Mouse (Mus musculus): Measurements from ENCODE around the gene 1700066M21Rik. TPM values are rescaled to one million over a fixed set of nuclear protein-coding genes. Genes with fewer than 3 reads are reported as not detected.

The 1700066M21Rik gene
- polyA plus RNA-seq, 1 experiment from 2014 or later, result 17.6 TPM

DNA sequence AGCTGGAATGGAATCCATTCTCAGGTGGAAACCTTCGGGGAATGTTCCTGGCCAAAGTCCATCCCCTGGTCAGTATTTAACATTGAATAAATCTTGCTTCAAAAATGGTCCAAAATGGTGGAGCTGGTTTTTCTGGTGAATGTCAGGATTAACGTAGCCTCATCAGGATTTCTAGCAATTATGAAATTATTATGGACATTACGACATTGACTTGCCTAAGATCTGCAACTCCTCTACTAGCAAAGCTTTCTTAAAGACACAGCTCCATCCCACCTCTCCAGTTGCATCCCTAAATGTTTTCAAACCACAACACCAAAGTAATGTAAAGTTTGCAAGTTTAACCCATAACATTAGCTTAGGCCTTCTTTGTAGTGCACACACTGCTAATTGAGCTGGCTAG lies 10.0 kb upstream of the 1700066M21Rik start:
- Histone ChIP-seq H3K27me3 (no peaks in the 10 kb centered on the region), H3K36me3 (no peaks in the 10 kb centered on the region), H3K4me2 (no peak overlapping the region), H3K9me3 (no peaks in the 10 kb centered on the region), H3K27ac (no peak overlapping the region), H3K9ac (no peak overlapping the region), H3K4me3 (no peak overlapping the region), H3K4me1 (replicated peaks) (no peaks in the 10 kb centered on the region)
- no peak for ATAC-seq (ENCODE audit: low FRiP score)
- 94% methylated on average over 3 of the region's 3 CpGs for WGBS

GRCm38 (mm10) chr1:57369111-57369510 lies 8.3 kb upstream of the 1700066M21Rik start:
- no peak overlapping the region for H3K4me3 ChIP-seq
- no peak overlapping the region for H3K9ac ChIP-seq
- no peaks in the 10 kb centered on the region for H3K4me1 ChIP-seq (replicated peaks)
- no peaks in the 10 kb centered on the region for H3K27me3 ChIP-seq
- H3K9me3 ChIP-seq, result no peaks in the 10 kb centered on the region
- H3K27ac ChIP-seq, result no peak overlapping the region
- H3K36me3 ChIP-seq, result no peaks in the 10 kb centered on the region
- no peak for ATAC-seq (ENCODE audit: low FRiP score)
- H3K4me2 ChIP-seq, result no peak overlapping the region
- 88% methylated on average over 4 of the region's 4 CpGs for WGBS

- Histone ChIP-seq H3K4me3 (no peak overlapping the region), H3K4me2 (no peak overlapping the region), H3K4me1 (replicated peaks) (no peaks in the 10 kb centered on the region), H3K27me3 (no peaks in the 10 kb centered on the region), H3K27ac (no peak overlapping the region), H3K9me3 (no peaks in the 10 kb centered on the region), H3K36me3 (no peaks in the 10 kb centered on the region), H3K9ac (no peak overlapping the region)
- no peak for ATAC-seq (ENCODE audit: low FRiP score)
- 78% methylated on average over 4 of the region's 4 CpGs for WGBS
Observed at GRCm38 (mm10) chr1:57370451-57370850, 7.0 kb upstream of the 1700066M21Rik start.

GRCm38 (mm10) chr1:57375276-57375675 lies 2.1 kb upstream of the 1700066M21Rik start:
- Histone ChIP-seq H3K27me3 (no peaks in the 10 kb centered on the region), H3K4me1 (replicated peaks) (peaks cover 19% of the 10 kb centered on the region), H3K4me3 (no peak overlapping the region), H3K36me3 (no peaks in the 10 kb centered on the region), H3K9ac (no peak overlapping the region), H3K4me2 (no peak overlapping the region), H3K9me3 (no peaks in the 10 kb centered on the region), H3K27ac (no peak overlapping the region)
- ATAC-seq (ENCODE audit: low FRiP score), result no peak
- WGBS, result 95% methylated on average over 2 of the region's 2 CpGs

DNA sequence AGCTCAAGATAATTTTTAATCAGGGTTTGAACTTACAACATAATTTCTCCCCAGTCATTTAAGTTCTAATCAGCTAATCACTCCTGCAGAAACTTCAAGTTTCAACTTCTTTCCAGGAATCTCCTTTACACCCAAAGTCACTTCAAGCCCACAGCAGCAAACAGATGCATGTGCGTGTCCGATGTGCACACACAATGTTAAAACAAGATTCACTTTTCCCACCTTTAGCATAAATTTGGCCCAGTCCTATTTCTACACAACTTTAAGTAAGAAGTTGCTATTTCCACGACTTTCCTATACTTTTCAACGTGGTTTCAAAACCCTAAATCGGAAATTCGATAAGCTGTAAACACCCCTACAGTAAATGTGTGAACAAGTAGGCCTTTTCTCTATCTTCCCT lies 614 bp upstream of the 1700066M21Rik start:
- H3K4me2 ChIP-seq, result peak overlapping the region; percentile 45
- peak overlapping the region; percentile 96 for H3K4me3 ChIP-seq
- H3K36me3 ChIP-seq, result no peaks in the 10 kb centered on the region
- no peak overlapping the region; the same call in 1 of the 2 replicates for H3K9ac ChIP-seq
- H3K4me1 ChIP-seq (replicated peaks), result peaks cover 19% of the 10 kb centered on the region
- WGBS, result 66% methylated on average over 6 of the region's 6 CpGs
- no peaks in the 10 kb centered on the region for H3K27me3 ChIP-seq
- no peak for ATAC-seq (ENCODE audit: low FRiP score)
- no peaks in the 10 kb centered on the region for H3K9me3 ChIP-seq
- H3K27ac ChIP-seq, result no peak overlapping the region

GRCm38 (mm10) chr1:57386519-57386918 lies 9.1 kb downstream of the 1700066M21Rik start:
- no peak for ATAC-seq (ENCODE audit: low FRiP score)
- Histone ChIP-seq H3K36me3 (peaks cover 8% of the 10 kb centered on the region), H3K4me1 (replicated peaks) (peaks cover 3% of the 10 kb centered on the region; the same call in 1 of the 2 replicates), H3K9ac (no peak overlapping the region), H3K4me3 (no peak overlapping the region), H3K27me3 (no peaks in the 10 kb centered on the region), H3K9me3 (no peaks in the 10 kb centered on the region), H3K27ac (no peak overlapping the region), H3K4me2 (no peak overlapping the region)

DNA sequence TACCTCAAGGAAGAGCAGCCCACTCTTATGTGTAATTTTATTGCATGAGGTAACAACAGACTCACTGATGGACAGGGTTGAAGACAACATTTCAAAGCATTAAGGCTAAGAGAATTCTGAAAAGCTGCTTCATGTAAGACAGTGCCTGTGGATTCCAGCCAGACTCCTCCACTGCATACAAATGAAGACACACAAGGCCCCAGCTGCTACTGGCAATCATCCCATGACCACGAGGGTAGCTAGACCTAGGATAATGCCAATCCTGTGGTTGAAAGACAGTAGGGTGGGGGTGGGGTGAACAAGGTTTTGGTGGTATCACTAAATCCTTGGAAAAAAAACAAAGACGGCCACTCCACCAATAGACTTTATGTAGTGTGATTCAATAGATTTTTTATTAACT lies 10.5 kb downstream of the 1700066M21Rik start:
- Histone ChIP-seq H3K4me3 (no peak overlapping the region), H3K36me3 (peaks cover 13% of the 10 kb centered on the region), H3K9me3 (no peaks in the 10 kb centered on the region), H3K4me1 (replicated peaks) (peaks cover 3% of the 10 kb centered on the region; the same call in 1 of the 2 replicates), H3K27me3 (no peaks in the 10 kb centered on the region), H3K9ac (no peak overlapping the region), H3K4me2 (no peak overlapping the region), H3K27ac (0 out of 2 replicates have a peak overlapping the region, but pooled peaks have one; percentile 50)
- ATAC-seq (ENCODE audit: low FRiP score), result peak; percentile 96
- 43% methylated on average over 2 of the region's 2 CpGs for WGBS

- H3K4me3 ChIP-seq, result no peak overlapping the region
- H3K9me3 ChIP-seq, result no peaks in the 10 kb centered on the region
- ATAC-seq (ENCODE audit: low FRiP score), result peak; percentile 82
- H3K9ac ChIP-seq, result no peak overlapping the region
- peaks cover 17% of the 10 kb centered on the region for H3K36me3 ChIP-seq
- H3K27me3 ChIP-seq, result no peaks in the 10 kb centered on the region
- peak overlapping the region; percentile 58; the same call in 1 of the 2 replicates for H3K27ac ChIP-seq
- peaks cover 3% of the 10 kb centered on the region; the same call in 1 of the 2 replicates for H3K4me1 ChIP-seq (replicated peaks)
- H3K4me2 ChIP-seq, result no peak overlapping the region
- 86% methylated on average over 8 of the region's 8 CpGs for WGBS
Observed at GRCm38 (mm10) chr1:57388402-57389155, 11.2 kb downstream of the 1700066M21Rik start.

DNA sequence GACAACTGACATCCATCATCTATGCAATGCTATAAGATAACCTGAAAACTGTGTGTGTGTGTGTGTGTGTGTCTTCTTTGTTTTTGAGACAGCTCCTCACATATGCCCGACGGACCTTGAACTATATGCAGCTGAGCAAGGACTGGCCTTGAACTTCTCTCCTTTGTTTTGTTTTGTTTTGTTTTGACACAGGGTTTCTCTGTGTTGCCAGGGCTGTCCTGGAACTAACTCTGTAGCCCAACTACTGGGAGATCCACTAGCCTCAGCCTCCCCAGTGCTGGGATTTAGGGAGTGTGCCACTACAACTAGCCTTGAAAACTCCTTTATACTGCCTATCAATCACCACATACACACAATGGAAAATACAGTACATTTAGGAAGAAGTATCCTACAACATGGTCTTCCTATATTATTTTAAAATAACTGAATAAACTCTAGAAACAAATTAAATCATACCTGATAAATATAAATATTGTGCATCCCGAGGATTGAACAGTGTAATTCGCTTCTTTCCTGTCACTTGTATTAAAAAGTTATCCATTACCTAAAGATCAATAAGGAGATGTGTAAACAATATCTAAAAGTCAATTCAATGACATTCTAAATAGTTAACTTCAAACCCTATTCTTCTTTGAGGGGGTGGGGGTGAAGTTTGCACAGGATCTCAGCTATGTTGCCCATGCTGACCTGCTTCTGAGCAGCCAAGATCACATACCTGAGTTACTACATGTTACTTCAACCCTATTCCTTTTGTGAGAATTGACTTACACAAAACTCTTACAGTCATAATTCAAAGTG lies 13.8 kb downstream of the 1700066M21Rik start:
- no peak for ATAC-seq (ENCODE audit: low FRiP score)
- Histone ChIP-seq H3K4me2 (no peak overlapping the region), H3K9me3 (no peaks in the 10 kb centered on the region), H3K36me3 (peaks cover 26% of the 10 kb centered on the region), H3K9ac (no peak overlapping the region), H3K27me3 (no peaks in the 10 kb centered on the region), H3K4me1 (replicated peaks) (peaks cover 3% of the 10 kb centered on the region; the same call in 1 of the 2 replicates), H3K4me3 (no peak overlapping the region), H3K27ac (no peak overlapping the region)
- WGBS, result 92% methylated on average over 4 of the region's 4 CpGs

GRCm38 (mm10) chr1:57392417-57392816 lies 15.0 kb downstream of the 1700066M21Rik start:
- WGBS, result 84% methylated on average over 4 of the region's 4 CpGs
- peaks cover 3% of the 10 kb centered on the region; the same call in 1 of the 2 replicates for H3K4me1 ChIP-seq (replicated peaks)
- no peak overlapping the region for H3K4me2 ChIP-seq
- no peak overlapping the region for H3K9ac ChIP-seq
- H3K36me3 ChIP-seq, result peaks cover 35% of the 10 kb centered on the region
- no peaks in the 10 kb centered on the region for H3K27me3 ChIP-seq
- no peaks in the 10 kb centered on the region for H3K9me3 ChIP-seq
- no peak for ATAC-seq (ENCODE audit: low FRiP score)
- H3K27ac ChIP-seq, result no peak overlapping the region
- no peak overlapping the region for H3K4me3 ChIP-seq

GRCm38 (mm10) chr1:57394051-57394450 lies 16.6 kb downstream of the 1700066M21Rik start:
- no peak overlapping the region for H3K4me2 ChIP-seq
- no peak overlapping the region for H3K4me3 ChIP-seq
- H3K9ac ChIP-seq, result no peak overlapping the region
- no peaks in the 10 kb centered on the region for H3K9me3 ChIP-seq
- no peak overlapping the region for H3K27ac ChIP-seq
- 68% methylated on average over 3 of the region's 3 CpGs for WGBS
- H3K27me3 ChIP-seq, result no peaks in the 10 kb centered on the region
- H3K4me1 ChIP-seq (replicated peaks), result no peaks in the 10 kb centered on the region
- 0 out of 2 replicates have a peak, but pooled peaks have one; percentile 7 for ATAC-seq (ENCODE audit: low FRiP score)
- peaks cover 43% of the 10 kb centered on the region for H3K36me3 ChIP-seq

GRCm38 (mm10) chr1:57400321-57400720 lies 22.9 kb downstream of the 1700066M21Rik start:
- WGBS, result 95% methylated on average over 2 of the region's 2 CpGs

More at GRCm38 (mm10) chr1:57400321-57400720, 22.9 kb downstream of the 1700066M21Rik start:
- H3K9me3 ChIP-seq, result no peaks in the 10 kb centered on the region
- no peak overlapping the region for H3K27ac ChIP-seq
- H3K4me3 ChIP-seq, result no peak overlapping the region
- peaks cover 4% of the 10 kb centered on the region; the same call in 1 of the 2 replicates for H3K4me1 ChIP-seq (replicated peaks)
- no peak overlapping the region for H3K9ac ChIP-seq
- H3K36me3 ChIP-seq, result peaks cover 37% of the 10 kb centered on the region
- no peaks in the 10 kb centered on the region for H3K27me3 ChIP-seq
- ATAC-seq (ENCODE audit: low FRiP score), result no peak
- H3K4me2 ChIP-seq, result no peak overlapping the region

All from hindbrain, embryonic 13.5 days (tissue).